Mouse (Mus musculus) G1E (cell line): ENCODE data around the gene Adap1.

Source experiments
- CTCF ChIP-seq: IDR thresholded peaks from 2 replicates; pipeline ENCODE4 v1.5.1; 2012; ENCODE audit warnings: low read depth, low read length, inconsistent platforms, mixed read lengths
- GATA1 ChIP-seq: IDR thresholded peaks from 2 replicates; pipeline ENCODE4 v1.6.1; 2012; ENCODE audit warnings: borderline replicate concordance, low read length, inconsistent platforms, mixed read lengths
- GATA2 ChIP-seq: IDR thresholded peaks from 2 replicates; pipeline ENCODE4 v1.6.1; 2012; ENCODE audit warnings: low read depth, low read length, inconsistent platforms, borderline replicate concordance
- POLR2AphosphoS5 ChIP-seq: IDR thresholded peaks from 2 replicates; pipeline ENCODE4 v1.6.1; 2012; ENCODE audit warnings: low read depth, low read length, inconsistent platforms; ENCODE audit not compliant: insufficient replicate concordance
- TAL1 ChIP-seq: conservative IDR thresholded peaks from 2 replicates; pipeline ENCODE4 v1.6.1; 2012; ENCODE audit warnings: low read depth, low read length, inconsistent platforms, mixed read lengths

DNA sequence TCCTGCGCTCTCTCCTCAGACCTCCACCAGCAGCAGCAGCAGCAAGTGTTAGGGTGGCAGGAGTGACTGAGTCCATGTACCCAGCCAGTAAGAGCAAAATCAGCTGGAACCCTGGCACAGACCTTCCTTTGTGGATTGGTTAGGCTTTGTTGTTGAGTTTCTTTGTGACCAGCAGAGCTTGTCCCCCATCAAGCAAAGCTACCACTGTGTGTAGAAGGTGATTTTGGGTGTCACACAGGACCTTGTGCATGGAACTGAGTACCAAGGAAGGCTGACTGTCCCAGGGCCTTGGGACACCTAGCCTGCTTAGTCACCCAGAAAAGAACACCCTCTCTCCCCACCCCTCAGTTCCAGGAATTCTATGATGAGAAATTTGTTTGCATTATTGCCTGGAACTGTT lies 68.2 kb downstream of the Adap1 start:
- no peak for TF ChIP-seq GATA2
- TF ChIP-seq CTCF, result no peak
- TF ChIP-seq POLR2AphosphoS5, result no peak
- TF ChIP-seq GATA1, result no peak
- no peak for TF ChIP-seq TAL1
